Mouse (Mus musculus) forebrain, embryonic 14.5 days (tissue): ENCODE data around the gene Glt1d1. TPM values are rescaled to one million over a fixed set of nuclear protein-coding genes. Genes with fewer than 3 reads are reported as not detected.

ENCODE experiments used
- ATAC-seq: fragments of 200-750 bp; cut with Nextera tagmentation; 2 replicates; pipeline ENCODE4 v1.8.0; 2017; ENCODE audit warnings: mild to moderate bottlenecking, moderate library complexity
- DNase-seq: peaks from one replicate; pipeline ENCODE4 v3.0.0-alpha.2; 2015; ENCODE audit warnings: low spot score
- H3K27ac ChIP-seq: fragments of 300-500 bp; sonication (generic); 2 replicates; pipeline ENCODE4 v1.5.1; 2014; ENCODE audit warnings: low read depth, mild to moderate bottlenecking, control low read depth, low read length, moderate library complexity
- H3K27me3 ChIP-seq: fragments of 300-500 bp; sonication (generic); replicated peaks from 2 replicates; pipeline ENCODE4 v1.6.1; 2014; ENCODE audit warnings: low read length, control low read depth, mixed read lengths; ENCODE audit not compliant: control insufficient read depth, insufficient read depth
- H3K36me3 ChIP-seq: fragments of 300-500 bp; sonication (generic); 2 replicates; pipeline ENCODE4 v1.6.1; 2014; ENCODE audit warnings: low read length, control low read depth; ENCODE audit not compliant: control insufficient read depth, insufficient read depth
- H3K4me1 ChIP-seq: fragments of 300-500 bp; sonication (generic); 2 replicates; pipeline ENCODE4 v1.6.1; 2014; ENCODE audit warnings: antibody characterized with exemption, low read length, control low read depth; ENCODE audit not compliant: control insufficient read depth, insufficient read depth
- H3K4me2 ChIP-seq: fragments of 300-500 bp; sonication (generic); 2 replicates; pipeline ENCODE4 v1.6.1; 2014; ENCODE audit warnings: mild to moderate bottlenecking, control low read depth, low read length
- H3K4me3 ChIP-seq: fragments of 300-500 bp; sonication (generic); 2 replicates; pipeline ENCODE4 v1.5.1; 2014; ENCODE audit warnings: low read depth, low read length, control low read depth
- H3K9ac ChIP-seq: fragments of 300-500 bp; sonication (generic); 2 replicates; pipeline ENCODE4 v1.6.1; 2014; ENCODE audit warnings: mild to moderate bottlenecking, low read length, control low read depth, moderate library complexity
- H3K9me3 ChIP-seq: fragments of 300-500 bp; sonication (generic); replicated peaks from 2 replicates; pipeline ENCODE4 v1.6.1; 2016; ENCODE audit warnings: low read length, control low read depth, mixed read lengths; ENCODE audit not compliant: control insufficient read depth
- WGBS: fragments of 180-500 bp; shearing (Covaris S2); extraction: QIAGEN DNeasy Blood & Tissue Kit; methylation state at CpG from one replicate; pipeline ENCODE4 v1.1.7; 2014; 5-methylcytosine and 5-hydroxymethylcytosine counted together
- polyA plus RNA-seq: library from polyadenylated mRNA; unstranded; fragments of >200 nt; fragmentation: Nextera tagmentation; extraction: Ambion mirVana; gene quantifications from 2 replicates; pipeline ENCODE4 v1.2.1, GENCODE M21; 2014

Glt1d1 gene
- polyA plus RNA-seq, 1 experiment from 2014 or later, result 1.1 TPM

DNA sequence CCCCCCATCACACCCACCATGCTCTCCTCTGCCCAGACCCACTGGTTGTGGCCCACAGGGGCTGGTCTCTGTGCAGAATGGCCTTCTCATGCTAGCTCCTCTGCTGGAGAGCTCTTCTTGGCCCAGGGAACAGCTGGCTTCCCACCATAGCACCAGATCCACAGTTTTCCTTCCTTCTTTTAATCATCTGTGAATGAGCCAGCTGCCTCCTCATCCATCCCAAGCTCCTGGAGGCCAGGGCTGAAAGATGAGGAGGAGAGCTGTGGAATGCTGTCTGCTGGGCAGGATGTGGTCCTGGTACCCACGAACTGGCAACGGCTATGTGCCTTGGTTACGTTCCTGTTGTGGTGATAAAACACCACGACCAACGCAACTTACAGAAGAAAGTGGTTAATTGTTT lies 67.6 kb downstream of the Glt1d1 start:
- Histone ChIP-seq H3K9ac (no peak overlapping the region), H3K4me2 (no peak overlapping the region), H3K27ac (no peak overlapping the region), H3K9me3 (no peaks in the 10 kb centered on the region), H3K4me3 (no peak overlapping the region), H3K4me1 (no peaks in the 10 kb centered on the region), H3K36me3 (no peaks in the 10 kb centered on the region), H3K27me3 (no peaks in the 10 kb centered on the region)
- ATAC-seq, result no peak
- 97% methylated on average over 5 of the region's 5 CpGs for WGBS
- no peak for DNase-seq

DNA sequence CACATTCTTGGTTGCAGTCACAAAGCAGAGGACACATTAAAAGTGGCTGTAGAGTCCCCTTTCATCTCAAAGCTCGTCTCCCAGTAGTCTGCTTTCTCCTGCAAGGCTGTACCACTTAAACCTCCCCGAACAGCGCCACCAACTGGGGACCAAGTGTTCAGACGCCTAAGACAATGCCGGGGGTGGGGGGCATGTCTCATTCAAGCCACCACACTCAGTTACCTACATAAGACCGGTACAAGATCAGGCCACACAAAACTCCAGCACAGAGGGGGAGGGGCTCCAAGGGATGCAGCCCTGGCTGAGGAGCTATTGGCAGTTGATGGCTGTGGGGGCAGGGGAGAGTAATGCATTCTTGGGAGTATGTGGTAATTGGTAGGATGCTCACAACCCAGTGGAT lies 68.1 kb downstream of the Glt1d1 start:
- DNase-seq, result no peak
- Histone ChIP-seq H3K9ac (no peak overlapping the region), H3K4me2 (no peak overlapping the region), H3K27ac (no peak overlapping the region), H3K36me3 (no peaks in the 10 kb centered on the region), H3K4me1 (no peaks in the 10 kb centered on the region), H3K27me3 (no peaks in the 10 kb centered on the region), H3K4me3 (no peak overlapping the region), H3K9me3 (no peaks in the 10 kb centered on the region)
- ATAC-seq, result no peak
- WGBS, result 72% methylated on average over 6 of the region's 6 CpGs

DNA sequence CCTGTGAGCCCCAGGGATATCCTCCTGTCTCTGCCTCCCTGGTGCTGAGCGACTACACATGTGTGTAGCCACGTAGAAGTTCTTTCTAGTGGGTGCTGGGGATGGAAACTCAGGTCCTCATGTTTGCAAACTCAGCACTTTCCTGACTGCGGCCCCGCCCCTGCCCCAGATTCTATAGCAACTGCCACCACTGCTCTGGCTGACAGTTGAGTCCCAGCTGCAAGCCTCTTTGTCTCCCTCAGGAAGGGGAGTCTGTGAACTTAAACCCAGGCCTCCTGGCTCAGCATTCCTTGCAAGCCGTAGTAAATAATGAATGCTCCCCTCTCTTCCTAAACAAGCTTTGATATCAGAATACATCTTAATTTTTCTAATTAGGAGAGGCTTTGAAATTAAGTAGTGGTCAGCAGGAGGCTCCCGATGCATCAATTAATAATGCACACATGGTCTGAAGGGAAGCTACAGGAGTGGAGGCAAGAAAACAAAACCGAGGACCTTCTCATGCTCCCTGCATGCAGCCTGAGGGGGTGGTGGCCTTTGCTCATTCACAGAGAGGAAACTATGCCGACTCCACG lies 71.6 kb downstream of the Glt1d1 start:
- Histone ChIP-seq H3K9ac (no peak overlapping the region), H3K4me3 (no peak overlapping the region), H3K27ac (no peak overlapping the region), H3K36me3 (no peaks in the 10 kb centered on the region), H3K27me3 (no peaks in the 10 kb centered on the region), H3K9me3 (no peaks in the 10 kb centered on the region), H3K4me1 (no peaks in the 10 kb centered on the region), H3K4me2 (no peak overlapping the region)
- WGBS, result 29% methylated on average over 9 of the region's 9 CpGs
- ATAC-seq, result no peak
- DNase-seq, result peak; percentile 9

DNA sequence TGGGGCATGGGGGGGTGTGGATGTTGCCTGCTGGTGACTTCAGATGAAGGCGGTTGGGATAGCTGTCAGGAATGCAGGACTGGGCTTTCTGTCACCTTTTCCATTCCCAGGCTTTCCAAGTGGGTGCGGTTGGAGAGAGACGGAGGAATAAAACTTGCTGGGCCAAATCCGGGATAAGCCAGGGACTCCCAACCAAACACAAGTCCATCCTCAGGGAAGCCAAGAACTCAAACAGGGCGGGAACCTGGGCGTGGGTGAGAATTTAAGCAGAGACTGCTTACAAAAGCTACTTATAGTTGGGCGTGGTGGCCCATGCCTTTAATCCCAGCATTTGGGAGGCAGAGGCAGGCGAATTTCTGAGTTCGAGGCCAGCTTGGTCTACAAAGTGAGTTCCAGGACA lies 73.2 kb downstream of the Glt1d1 start:
- WGBS, result 94% methylated on average over 9 of the region's 9 CpGs
- Histone ChIP-seq H3K9ac (no peak overlapping the region), H3K4me1 (no peaks in the 10 kb centered on the region), H3K9me3 (no peaks in the 10 kb centered on the region), H3K27ac (no peak overlapping the region), H3K27me3 (no peaks in the 10 kb centered on the region), H3K36me3 (no peaks in the 10 kb centered on the region), H3K4me3 (no peak overlapping the region), H3K4me2 (no peak overlapping the region)
- ATAC-seq, result no peak
- DNase-seq, result no peak

DNA sequence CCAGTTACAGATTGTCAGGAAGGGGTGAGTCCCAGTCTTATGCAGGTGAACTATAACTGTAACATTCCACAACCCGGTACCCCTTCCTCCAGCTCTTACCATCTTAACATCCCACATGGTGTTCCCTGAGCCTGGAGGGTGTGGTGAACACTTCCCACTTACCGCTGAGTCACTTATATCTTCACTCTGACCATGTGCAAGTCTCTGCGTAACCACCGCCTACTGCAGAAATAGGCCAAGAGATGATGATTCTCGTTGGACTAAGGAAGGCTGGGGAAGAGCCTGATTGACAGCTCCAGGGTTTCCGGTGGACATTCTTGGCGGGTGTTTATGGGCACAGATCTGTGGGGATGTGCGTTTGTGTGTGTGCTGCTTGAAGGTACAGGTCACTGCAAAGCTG lies 73.9 kb downstream of the Glt1d1 start:
- H3K4me1 ChIP-seq, result no peaks in the 10 kb centered on the region
- 95% methylated on average over 8 of the region's 8 CpGs for WGBS
- ATAC-seq (no peak), DNase-seq (no peak)
- H3K9ac ChIP-seq, result no peak overlapping the region
- no peak overlapping the region for H3K4me2 ChIP-seq
- H3K27me3 ChIP-seq, result no peaks in the 10 kb centered on the region
- no peak overlapping the region for H3K4me3 ChIP-seq
- no peaks in the 10 kb centered on the region for H3K9me3 ChIP-seq
- H3K27ac ChIP-seq, result no peak overlapping the region
- H3K36me3 ChIP-seq, result no peaks in the 10 kb centered on the region

DNA sequence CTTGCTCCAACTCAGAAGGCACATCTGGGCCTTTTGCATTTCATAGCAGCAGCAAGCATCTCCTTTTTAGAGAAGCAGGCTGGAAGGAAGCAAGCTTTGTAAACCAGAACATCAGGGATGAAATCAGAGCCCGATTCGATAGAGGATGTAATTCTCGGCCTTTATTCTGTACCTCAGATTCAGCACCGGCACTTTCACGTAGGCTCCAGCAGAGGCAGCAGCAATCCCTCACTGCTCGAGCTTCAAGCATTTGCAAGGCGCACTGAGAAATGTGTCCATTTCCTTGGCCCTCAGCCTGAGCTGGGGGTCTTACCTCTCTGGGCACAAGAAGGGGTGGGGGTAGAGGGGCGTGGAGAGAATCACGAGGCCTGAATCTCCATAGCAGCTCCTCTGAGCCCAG lies 76.1 kb downstream of the Glt1d1 start:
- no peak overlapping the region for H3K4me3 ChIP-seq
- H3K4me2 ChIP-seq, result no peak overlapping the region
- H3K27ac ChIP-seq, result no peak overlapping the region
- H3K4me1 ChIP-seq, result no peaks in the 10 kb centered on the region
- H3K9me3 ChIP-seq, result no peaks in the 10 kb centered on the region
- H3K9ac ChIP-seq, result no peak overlapping the region
- H3K27me3 ChIP-seq, result no peaks in the 10 kb centered on the region
- WGBS, result 80% methylated on average over 9 of the region's 9 CpGs
- no peak for ATAC-seq
- DNase-seq, result no peak
- H3K36me3 ChIP-seq, result no peaks in the 10 kb centered on the region

DNA sequence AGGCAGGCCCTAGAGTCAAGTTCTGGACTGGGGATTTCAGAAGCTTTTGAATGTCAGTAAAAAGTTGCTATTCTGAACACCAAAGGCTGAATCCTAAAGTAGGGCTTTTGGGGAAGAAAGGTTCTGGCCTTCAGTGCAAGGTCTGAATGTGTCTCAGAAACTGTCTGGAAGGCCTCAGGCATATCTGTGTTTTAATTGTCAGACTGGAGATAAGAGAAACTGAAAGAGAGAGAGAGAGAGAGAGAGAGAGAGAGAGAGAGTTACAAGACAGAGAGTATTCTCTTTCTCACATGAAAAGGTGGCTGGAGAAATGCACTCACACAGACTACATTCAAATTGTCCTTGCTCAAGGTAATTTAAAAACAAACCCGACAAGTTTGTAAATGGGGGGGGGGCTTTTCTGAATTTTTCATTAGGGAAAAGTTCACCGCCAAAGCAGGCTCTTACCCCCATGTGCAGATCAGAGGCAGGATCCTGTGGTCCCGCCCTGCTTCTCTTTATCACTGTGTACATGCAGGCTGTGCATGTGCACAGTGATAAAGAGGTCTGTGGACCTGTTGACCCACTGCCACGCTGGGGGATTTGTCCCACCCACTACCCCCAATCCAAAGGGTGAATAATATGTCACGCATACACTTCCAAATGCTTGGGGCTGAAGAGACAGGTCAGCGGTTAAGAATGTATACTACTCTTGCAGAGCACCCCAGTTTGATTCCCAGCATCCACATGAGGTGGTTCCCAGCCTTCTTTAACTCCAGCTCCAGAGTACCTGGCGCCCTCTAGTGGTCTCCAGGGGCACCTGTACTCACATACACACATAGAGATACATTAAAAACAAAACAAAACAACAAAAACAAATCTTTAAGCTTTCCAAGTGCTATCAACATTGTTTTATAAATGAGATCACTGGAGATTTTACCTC lies 83.0 kb downstream of the Glt1d1 start:
- no peaks in the 10 kb centered on the region for H3K27me3 ChIP-seq
- no peaks in the 10 kb centered on the region for H3K36me3 ChIP-seq
- H3K4me1 ChIP-seq, result no peaks in the 10 kb centered on the region
- H3K4me3 ChIP-seq, result no peak overlapping the region
- WGBS, result 80% methylated on average over 7 of the region's 7 CpGs
- H3K9ac ChIP-seq, result no peak overlapping the region
- H3K9me3 ChIP-seq, result no peaks in the 10 kb centered on the region
- no peak for DNase-seq
- no peak overlapping the region for H3K27ac ChIP-seq
- no peak for ATAC-seq
- no peak overlapping the region for H3K4me2 ChIP-seq

DNA sequence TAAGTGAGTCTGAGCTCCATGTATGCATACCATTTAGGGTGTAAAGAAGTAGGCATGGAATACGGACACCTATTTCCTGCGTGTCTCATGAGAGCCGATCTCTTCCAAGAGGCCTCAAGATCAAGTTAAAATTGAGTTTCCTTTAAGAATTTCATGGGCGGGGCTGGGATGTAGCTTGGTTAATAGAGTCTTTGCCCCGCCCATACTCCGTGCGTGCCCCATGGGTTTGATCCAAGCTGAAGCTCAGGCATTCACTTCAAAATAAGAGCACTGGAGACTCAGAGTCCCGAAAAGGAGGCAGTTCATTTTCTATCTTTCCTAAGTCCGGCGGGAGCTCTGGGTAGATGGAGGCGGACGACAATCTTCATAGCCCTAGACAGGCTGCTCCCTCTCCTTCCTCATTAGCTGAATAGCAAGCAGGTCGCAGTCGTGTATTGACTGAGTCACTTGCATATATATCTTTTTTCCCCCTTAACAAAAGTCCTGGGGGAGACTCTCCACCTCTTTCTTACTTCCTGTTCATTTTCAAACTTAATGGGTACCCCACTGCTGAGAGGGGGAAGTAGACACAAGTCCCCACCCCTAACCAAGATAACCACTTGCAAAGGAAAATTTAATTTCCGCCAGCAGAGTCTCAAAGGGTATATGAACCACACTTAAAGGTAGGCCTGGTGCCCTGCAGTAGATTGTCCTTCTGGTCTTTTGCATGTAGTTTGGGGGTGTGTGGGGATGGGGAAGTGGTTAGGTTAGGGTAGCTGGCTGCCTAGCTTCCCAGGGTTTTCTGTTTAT lies 88.7 kb downstream of the Glt1d1 start:
- H3K27ac ChIP-seq, result no peak overlapping the region
- no peak overlapping the region for H3K9ac ChIP-seq
- H3K4me2 ChIP-seq, result peak overlapping the region; percentile 24; the same call in 1 of the 2 replicates
- H3K36me3 ChIP-seq, result no peaks in the 10 kb centered on the region
- DNase-seq (peak; percentile 84), ATAC-seq (peak; percentile 73; the same call in 1 of the 2 replicates)
- no peak overlapping the region for H3K4me3 ChIP-seq
- no peaks in the 10 kb centered on the region for H3K9me3 ChIP-seq
- WGBS, result 27% methylated on average over 15 of the region's 15 CpGs
- 0 out of 2 replicates have a peak, but pooled peaks cover 2% of the 10 kb centered on the region for H3K4me1 ChIP-seq
- H3K27me3 ChIP-seq, result no peaks in the 10 kb centered on the region
